8 mouse cellular contexts compared by ENCODE assay signal in the genomic region with DNA sequence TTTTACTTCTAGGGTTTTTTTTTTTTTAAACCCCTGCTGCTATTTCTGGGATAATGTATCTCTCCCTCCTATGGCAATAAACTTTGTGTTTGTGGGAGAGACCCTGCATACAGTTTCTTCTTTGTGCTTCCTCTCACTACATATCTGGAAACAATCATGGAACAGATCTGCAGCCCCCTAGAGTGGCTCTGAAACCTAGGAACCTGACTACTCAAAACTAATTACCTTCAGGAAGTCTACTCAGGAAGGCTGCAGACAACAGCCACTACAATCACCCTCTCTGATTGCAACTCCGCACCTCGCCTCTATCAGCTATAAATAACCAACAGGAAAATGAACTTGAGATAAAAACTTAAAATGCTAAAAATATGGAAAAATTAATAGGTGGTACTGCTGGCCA. TPM values are rescaled to one million over a fixed set of nuclear protein-coding genes. Genes with fewer than 3 reads are reported as not detected.
DNase-seq lines count a peak whose midpoint lies in the region; ATAC-seq and TF ChIP-seq lines count a peak whose summit lies in the region.
"Had no signal": no experiment of that assay in that cellular context is flagged by ENCODE, and none has a peak within 500 bp of the region (broad histone marks: within the 10 kb centered on the region; RNA-seq: fewer than 3 reads in every experiment).

No protein-coding gene starts in this region.

- no peaks in the 10 kb centered on the region for H3K9me3 ChIP-seq in liver, embryonic 11.5 days (ENCODE audit: control insufficient read depth, low read length)
- H3K9me3 ChIP-seq in forebrain, embryonic 15.5 days = no peaks in the 10 kb centered on the region
- H3K9me3 ChIP-seq in limb, embryonic 11.5 days (ENCODE audit: control insufficient read depth, low read length) = no peaks in the 10 kb centered on the region

- ATAC-seq in liver, embryonic 11.5 days (replicated peaks; ENCODE audit: low FRiP score) = no peak
- ATAC-seq in forebrain, embryonic 15.5 days (replicated peaks) = no peak
- no peak for ATAC-seq in limb, embryonic 11.5 days (ENCODE audit: insufficient number of reproducible peaks, low FRiP score, low TSS enrichment, low read depth)
- ATAC-seq in megakaryocyte, adult 5-6 weeks (ENCODE audit: poor library complexity, severe bottlenecking) = no peak

- no peak for TF ChIP-seq POLR2A in small intestine, adult 2 months (IDR thresholded peaks at IDR 0.05; ENCODE audit: low read depth, low read length)
- TF ChIP-seq POLR2A in cerebellum, adult 2 months (IDR thresholded peaks at IDR 0.05; ENCODE audit: borderline replicate concordance, insufficient read depth, low read length) = no peak

- H3K36me3 ChIP-seq in liver, embryonic 11.5 days (ENCODE audit: control insufficient read depth, insufficient read depth, low read length) = no peaks in the 10 kb centered on the region
- no peaks in the 10 kb centered on the region for H3K36me3 ChIP-seq in forebrain, embryonic 15.5 days
- peaks cover 3% of the 10 kb centered on the region; the same call in 1 of the 2 replicates for H3K36me3 ChIP-seq in limb, embryonic 11.5 days (ENCODE audit: control insufficient read depth, insufficient read depth, low read length)
- H3K36me3 ChIP-seq in small intestine, adult 2 months (ENCODE audit: control insufficient read depth, insufficient read depth, low read length) = no peaks in the 10 kb centered on the region

- H3K27me3 ChIP-seq in liver, embryonic 11.5 days (replicated peaks; ENCODE audit: control insufficient read depth, insufficient read depth, low read length) = peaks cover 12% of the 10 kb centered on the region
- no peaks in the 10 kb centered on the region for H3K27me3 ChIP-seq in forebrain, embryonic 15.5 days
- no peaks in the 10 kb centered on the region for H3K27me3 ChIP-seq in limb, embryonic 11.5 days (ENCODE audit: control insufficient read depth, insufficient read depth, low read length)
- no peaks in the 10 kb centered on the region for H3K27me3 ChIP-seq in small intestine, adult 2 months (ENCODE audit: control insufficient read depth, insufficient read depth, low read length)
- no peaks in the 10 kb centered on the region for H3K27me3 ChIP-seq in cerebellum, adult 2 months (ENCODE audit: control insufficient read depth, insufficient read depth, low read length)

- TF ChIP-seq CTCF in small intestine, adult 2 months (IDR thresholded peaks at IDR 0.05; ENCODE audit: extremely low read depth, insufficient read length, insufficient replicate concordance, low read depth, low read length) = no peak
- no peak for TF ChIP-seq CTCF in cerebellum, adult 2 months (IDR thresholded peaks at IDR 0.05; ENCODE audit: borderline replicate concordance, insufficient read depth, low read depth, low read length)

- peak overlapping the region; percentile 77 for H3K4me2 ChIP-seq in liver, embryonic 11.5 days
- peak overlapping the region; percentile 67 for H3K4me2 ChIP-seq in forebrain, embryonic 15.5 days (replicated peaks)
- H3K4me2 ChIP-seq in limb, embryonic 11.5 days (ENCODE audit: low read depth, severe bottlenecking) = peak overlapping the region; percentile 83

- 28% methylated on average over 2 of the region's 2 CpGs for WGBS in liver, embryonic 11.5 days
- WGBS in forebrain, embryonic 15.5 days = 72% methylated on average over 2 of the region's 2 CpGs
- WGBS in limb, embryonic 11.5 days = 11% methylated on average over 2 of the region's 2 CpGs
- 18% methylated on average over 2 of the region's 2 CpGs for WGBS in small intestine, adult 2 months
- WGBS in cerebellum, adult 2 months = 60% methylated on average over 2 of the region's 2 CpGs

- peaks cover 9% of the 10 kb centered on the region for H3K4me1 ChIP-seq in liver, embryonic 11.5 days (replicated peaks; ENCODE audit: control insufficient read depth, insufficient read depth, low read length)
- peaks cover 38% of the 10 kb centered on the region for H3K4me1 ChIP-seq in forebrain, embryonic 15.5 days
- H3K4me1 ChIP-seq in limb, embryonic 11.5 days (ENCODE audit: control insufficient read depth, insufficient read depth, low read length) = peaks cover 15% of the 10 kb centered on the region
- H3K4me1 ChIP-seq in small intestine, adult 2 months (ENCODE audit: control insufficient read depth, insufficient read depth, insufficient read length, low read length) = peaks cover 6% of the 10 kb centered on the region
- H3K4me1 ChIP-seq in cerebellum, adult 2 months (ENCODE audit: control insufficient read depth, insufficient read depth, low read length) = peaks cover 3% of the 10 kb centered on the region; the same call in 1 of the 2 replicates

- H3K4me3 ChIP-seq in liver, embryonic 11.5 days (ENCODE audit: low read depth, low read length) = 0 out of 2 replicates have a peak overlapping the region, but pooled peaks have one; percentile 69
- H3K4me3 ChIP-seq in forebrain, embryonic 15.5 days = peak overlapping the region; percentile 79
- peak overlapping the region; percentile 89 for H3K4me3 ChIP-seq in limb, embryonic 11.5 days (ENCODE audit: low read depth, low read length)
- no peak overlapping the region for H3K4me3 ChIP-seq in small intestine, adult 2 months (ENCODE audit: low read depth, low read length)
- H3K4me3 ChIP-seq in cerebellum, adult 2 months (replicated peaks; ENCODE audit: insufficient read depth, low read depth, low read length) = no peak overlapping the region

- H3K27ac ChIP-seq in liver, embryonic 11.5 days (ENCODE audit: low read depth, low read length) = no peak overlapping the region
- H3K27ac ChIP-seq in forebrain, embryonic 15.5 days (replicated peaks) = no peak overlapping the region
- peak overlapping the region; percentile 61; the same call in 1 of the 2 replicates for H3K27ac ChIP-seq in limb, embryonic 11.5 days (replicated peaks; ENCODE audit: low read depth, low read length)
- H3K27ac ChIP-seq in small intestine, adult 2 months (ENCODE audit: insufficient read depth, low read depth, low read length) = peak overlapping the region; percentile 95
- H3K27ac ChIP-seq in cerebellum, adult 2 months (ENCODE audit: insufficient read depth, low read length) = no peak overlapping the region

- no peak for DNase-seq in liver, embryonic 11.5 days (ENCODE audit: low spot score)
- DNase-seq in liver = no peak
- no peak for DNase-seq in limb, embryonic 11.5 days (ENCODE audit: low spot score)
- no peak for DNase-seq in cerebellum, adult 2 months

- no peak overlapping the region; the same call in 1 of the 2 replicates for H3K9ac ChIP-seq in liver, embryonic 11.5 days (ENCODE audit: low read depth, low read length)
- peak overlapping the region; percentile 92 for H3K9ac ChIP-seq in forebrain, embryonic 15.5 days (replicated peaks)
- H3K9ac ChIP-seq in limb, embryonic 11.5 days (ENCODE audit: low read length) = no peak overlapping the region

RNA-seq across cellular contexts. Expression of a gene that starts 1.8 kb away (rescaled TPM):
- polyA plus RNA-seq in liver, embryonic 11.5 days (2014; fragmentation: Nextera tagmentation; extraction: Ambion mirVana) = 12.1 and 12.6 TPM in 2 replicates
- polyA plus RNA-seq in forebrain, embryonic 15.5 days (2015; fragmentation: Nextera tagmentation; extraction: Ambion mirVana) = 54.8 and 61.1 TPM in 2 replicates
- 40.2 and 50.8 TPM in 2 replicates for polyA plus RNA-seq in limb, embryonic 11.5 days (2014; fragmentation: Nextera tagmentation; extraction: Ambion mirVana)
- 2.0 and 2.9 TPM in 2 replicates for polyA plus RNA-seq in small intestine, adult 2 months (2012; rRNA removed)
- total RNA-seq in megakaryocyte, adult 5-6 weeks (2015) = 0.58 and 1.5 TPM in 2 replicates
- total RNA-seq in megakaryocyte, adult 5-6 weeks (2017) = 0.77 and 1.4 TPM in 2 replicates
- 7.4 TPM in 2 replicates for polyA plus RNA-seq in cerebellum, adult 2 months (2012; rRNA removed)

RNA-seq across cellular contexts. Expression of a gene that starts 15.5 kb away (rescaled TPM):
- not detected in 2 replicates for polyA plus RNA-seq in liver, embryonic 11.5 days (2014; fragmentation: Nextera tagmentation; extraction: Ambion mirVana)
- polyA plus RNA-seq in forebrain, embryonic 15.5 days (2015; fragmentation: Nextera tagmentation; extraction: Ambion mirVana) = not detected in 2 replicates
- not detected in 2 replicates for polyA plus RNA-seq in limb, embryonic 11.5 days (2014; fragmentation: Nextera tagmentation; extraction: Ambion mirVana)
- not detected in 2 replicates for polyA plus RNA-seq in small intestine, adult 2 months (2012; rRNA removed)
- total RNA-seq in megakaryocyte, adult 5-6 weeks (2015) = not detected in 2 replicates
- not detected in 2 replicates for total RNA-seq in megakaryocyte, adult 5-6 weeks (2017)
- polyA plus RNA-seq in cerebellum, adult 2 months (2012; rRNA removed) = not detected in 2 replicates
- polyA plus RNA-seq: thymus, postnatal 0 days had no signal

Comparison
In these comparisons a context has a peak if more than half of its experiments do, and no peak if none do; other contexts are left out.
1. H3K27ac ChIP-seq: peak in limb, embryonic 11.5 days (single experiment) and small intestine, adult 2 months (single experiment); none in liver, embryonic 11.5 days (single experiment), forebrain, embryonic 15.5 days (single experiment) and cerebellum, adult 2 months (single experiment).
2. H3K4me3 ChIP-seq: peak in liver, embryonic 11.5 days (single experiment), forebrain, embryonic 15.5 days (single experiment) and limb, embryonic 11.5 days (single experiment); none in small intestine, adult 2 months (single experiment) and cerebellum, adult 2 months (single experiment).
3. Peak in every context shown above with its lines, with median percentiles within 50 percentile points of each other: H3K4me2 ChIP-seq.